ENCODE assay signal across 15 mouse cellular contexts in genomic region chr7:27587741-27588140, GRCm38 (mm10). TPM values are rescaled to one million over a fixed set of nuclear protein-coding genes. Genes with fewer than 3 reads are reported as not detected.
A peak's percentile ranks its signal among the peaks of the same experiment; 100 is the strongest.
DNase-seq lines count a peak whose midpoint lies in the region; ATAC-seq and TF ChIP-seq lines count a peak whose summit lies in the region.
"Had no signal": no experiment of that assay in that cellular context is flagged by ENCODE, and none has a peak within 500 bp of the region (broad histone marks: within the 10 kb centered on the region; RNA-seq: fewer than 3 reads in every experiment).

No protein-coding gene starts in this region.

- no peak overlapping the region for H3K9ac ChIP-seq in kidney, postnatal 0 days (ENCODE audit: low read depth, low read length)
- no peak overlapping the region for H3K9ac ChIP-seq in midbrain, postnatal 0 days (replicated peaks; ENCODE audit: low read length, poor library complexity, severe bottlenecking)
- H3K9ac ChIP-seq in midbrain, embryonic 16.5 days (ENCODE audit: low read depth, low read length) = no peak overlapping the region
- H3K9ac ChIP-seq: heart, embryonic 13.5 days; neural tube, embryonic 15.5 days had no signal

- H3K9me3 ChIP-seq in kidney, postnatal 0 days (replicated peaks; ENCODE audit: low read length) = no peaks in the 10 kb centered on the region
- H3K9me3 ChIP-seq in midbrain, postnatal 0 days (ENCODE audit: low read length) = no peaks in the 10 kb centered on the region
- H3K9me3 ChIP-seq in midbrain, embryonic 16.5 days (replicated peaks; ENCODE audit: control insufficient read depth, low read length, poor library complexity, severe bottlenecking) = no peaks in the 10 kb centered on the region
- H3K9me3 ChIP-seq: heart, embryonic 13.5 days; neural tube, embryonic 15.5 days had no signal

- no peak for ATAC-seq in kidney, postnatal 0 days (replicated peaks; ENCODE audit: low FRiP score, low read depth)
- no peak for ATAC-seq in midbrain, postnatal 0 days (ENCODE audit: low FRiP score)
- no peak for ATAC-seq in midbrain, embryonic 16.5 days
- ATAC-seq: Patski had no signal

- peak; percentile 29; the same call in 1 of the 2 replicates for TF ChIP-seq CTCF in kidney, postnatal 0 days (IDR thresholded peaks at IDR 0.05; ENCODE audit: low read depth)
- TF ChIP-seq CTCF in midbrain, postnatal 0 days (IDR thresholded peaks at IDR 0.05) = peak; percentile 52

- no peaks in the 10 kb centered on the region for H3K27me3 ChIP-seq in kidney, postnatal 0 days (ENCODE audit: insufficient read depth, low read length)
- H3K27me3 ChIP-seq in midbrain, postnatal 0 days (ENCODE audit: insufficient read depth, low read length) = no peaks in the 10 kb centered on the region
- H3K27me3 ChIP-seq in midbrain, embryonic 16.5 days (ENCODE audit: control insufficient read depth, insufficient read depth, low read depth, low read length) = no peaks in the 10 kb centered on the region
- H3K27me3 ChIP-seq: heart, embryonic 13.5 days; neural tube, embryonic 15.5 days; Patski had no signal

- 87% methylated on average over 2 of the region's 2 CpGs for WGBS in kidney, postnatal 0 days
- 83% methylated on average over 2 of the region's 2 CpGs for WGBS in midbrain, postnatal 0 days
- 86% methylated on average over 2 of the region's 2 CpGs for WGBS in midbrain, embryonic 16.5 days

- DNase-seq in kidney, postnatal 0 days (ENCODE audit: low spot score) = peak; percentile 30
- DNase-seq in kidney, adult 11 months = no peak
- no peak for DNase-seq in midbrain, postnatal 0 days (ENCODE audit: low spot score)
- DNase-seq in NIH3T3 (ENCODE audit: low read depth) = peak; percentile 62
- no peak for DNase-seq in ovary, postnatal 14 days (ENCODE audit: low spot score)
- no peak for DNase-seq in right cerebral cortex, adult 18-20 months
- DNase-seq: cerebellum, adult 2 months; gastrocnemius, postnatal 25 days; kidney, adult 2 months; lung, postnatal 4 days; spleen, adult 18-20 months had no signal

- H3K36me3 ChIP-seq in kidney, postnatal 0 days (ENCODE audit: insufficient read depth, low read length) = peaks cover 9% of the 10 kb centered on the region
- peaks cover 8% of the 10 kb centered on the region for H3K36me3 ChIP-seq in midbrain, postnatal 0 days (ENCODE audit: insufficient read depth, low read length)
- 0 out of 2 replicates have a peak, but pooled peaks cover 2% of the 10 kb centered on the region for H3K36me3 ChIP-seq in midbrain, embryonic 16.5 days (ENCODE audit: control insufficient read depth, insufficient read depth, low read length)

- H3K4me3 ChIP-seq in kidney, postnatal 0 days (replicated peaks; ENCODE audit: low read depth, low read length) = no peak overlapping the region
- H3K4me3 ChIP-seq in midbrain, postnatal 0 days (ENCODE audit: low read depth, low read length) = no peak overlapping the region
- no peak overlapping the region for H3K4me3 ChIP-seq in midbrain, embryonic 16.5 days (ENCODE audit: low read depth, low read length)
- H3K4me3 ChIP-seq: heart, embryonic 13.5 days; neural tube, embryonic 15.5 days had no signal

- H3K27ac ChIP-seq in kidney, postnatal 0 days = no peak overlapping the region
- H3K27ac ChIP-seq in midbrain, postnatal 0 days (ENCODE audit: low read depth, low read length) = no peak overlapping the region
- H3K27ac ChIP-seq in midbrain, embryonic 16.5 days (ENCODE audit: low read length) = no peak overlapping the region
- H3K27ac ChIP-seq: heart, embryonic 13.5 days; neural tube, embryonic 15.5 days had no signal

- H3K4me1 ChIP-seq in kidney, postnatal 0 days (replicated peaks; ENCODE audit: insufficient read depth, low read length) = peaks cover 2% of the 10 kb centered on the region; the same call in 1 of the 2 replicates
- no peaks in the 10 kb centered on the region; the same call in 1 of the 2 replicates for H3K4me1 ChIP-seq in midbrain, postnatal 0 days (ENCODE audit: insufficient read depth, low read length)
- peaks cover 4% of the 10 kb centered on the region for H3K4me1 ChIP-seq in midbrain, embryonic 16.5 days (ENCODE audit: control insufficient read depth, insufficient read depth, low read length)

- H3K4me2 ChIP-seq in kidney, postnatal 0 days (ENCODE audit: low read length) = no peak overlapping the region
- H3K4me2 ChIP-seq in midbrain, postnatal 0 days (ENCODE audit: low read depth, low read length, poor library complexity, severe bottlenecking) = no peak overlapping the region
- H3K4me2 ChIP-seq in midbrain, embryonic 16.5 days (ENCODE audit: low read length) = no peak overlapping the region
- H3K4me2 ChIP-seq: heart, embryonic 13.5 days; neural tube, embryonic 15.5 days had no signal

RNA-seq across cellular contexts. Expression of gene Akt2, which starts 3.6 kb away (rescaled TPM):
- 74.3 and 75.3 TPM in 2 replicates for polyA plus RNA-seq in kidney, postnatal 0 days (2015; fragmentation: Nextera tagmentation; extraction: Ambion mirVana)
- 42.8 and 46.7 TPM in 2 replicates for total RNA-seq in midbrain, postnatal 0 days (2014; rRNA removed)
- 37.7 and 38.1 TPM in 2 replicates for polyA plus RNA-seq in midbrain, postnatal 0 days (2015; fragmentation: Nextera tagmentation; extraction: Ambion mirVana)
- 49.9 and 57.0 TPM in 2 replicates for polyA plus RNA-seq in midbrain, embryonic 16.5 days (2015; fragmentation: Nextera tagmentation; extraction: Ambion mirVana)

RNA-seq across cellular contexts. Expression of gene 2310022A10Rik, which starts 34.7 kb away (rescaled TPM):
- polyA plus RNA-seq in kidney, postnatal 0 days (2015; fragmentation: Nextera tagmentation; extraction: Ambion mirVana) = 20.1 and 20.9 TPM in 2 replicates
- total RNA-seq in midbrain, postnatal 0 days (2014; rRNA removed) = 7.9 and 12.5 TPM in 2 replicates
- polyA plus RNA-seq in midbrain, postnatal 0 days (2015; fragmentation: Nextera tagmentation; extraction: Ambion mirVana) = 29.1 and 31.0 TPM in 2 replicates
- 35.6 and 37.5 TPM in 2 replicates for polyA plus RNA-seq in midbrain, embryonic 16.5 days (2015; fragmentation: Nextera tagmentation; extraction: Ambion mirVana)

RNA-seq across cellular contexts. Expression of gene Pld3, which starts 34.7 kb away (rescaled TPM):
- 109 and 118 TPM in 2 replicates for polyA plus RNA-seq in kidney, postnatal 0 days (2015; fragmentation: Nextera tagmentation; extraction: Ambion mirVana)
- 239 and 286 TPM in 2 replicates for total RNA-seq in midbrain, postnatal 0 days (2014; rRNA removed)
- 275 and 319 TPM in 2 replicates for polyA plus RNA-seq in midbrain, postnatal 0 days (2015; fragmentation: Nextera tagmentation; extraction: Ambion mirVana)
- 171 and 225 TPM in 2 replicates for polyA plus RNA-seq in midbrain, embryonic 16.5 days (2015; fragmentation: Nextera tagmentation; extraction: Ambion mirVana)

Comparison
In these comparisons a context has a peak if more than half of its experiments do, and no peak if none do; other contexts are left out.
1. DNase-seq: peak in kidney, postnatal 0 days (single experiment) and NIH3T3 (single experiment); none in kidney, adult 11 months (single experiment), midbrain, postnatal 0 days (single experiment), ovary, postnatal 14 days (single experiment) and right cerebral cortex, adult 18-20 months (single experiment).